Mouse (Mus musculus): ENCODE data around the gene Hps4. TPM values are rescaled to one million over a fixed set of nuclear protein-coding genes. Genes with fewer than 3 reads are reported as not detected.

Gene Hps4
- polyA plus RNA-seq, 1 experiment from 2014 or later = 30.2 TPM

GRCm38 (mm10) chr5:112299399-112299798, 43.5 kb upstream of the Hps4 start:
- no peak overlapping the region for H3K4me3 ChIP-seq (replicated peaks; ENCODE audit: low read length)
- H3K9me3 ChIP-seq (replicated peaks; ENCODE audit: control insufficient read depth, low read length) = no peaks in the 10 kb centered on the region
- H3K4me1 ChIP-seq (ENCODE audit: control insufficient read depth, insufficient read depth, low read length) = peaks cover 25% of the 10 kb centered on the region
- H3K27me3 ChIP-seq (ENCODE audit: control insufficient read depth, insufficient read depth, low read length) = no peaks in the 10 kb centered on the region
- H3K4me2 ChIP-seq (ENCODE audit: low read depth, low read length) = no peak overlapping the region
- H3K27ac ChIP-seq (ENCODE audit: low read length) = no peak overlapping the region
- 77% methylated on average over 4 of the region's 4 CpGs for WGBS
- no peak for ATAC-seq (ENCODE audit: insufficient read depth, low FRiP score)
- no peak overlapping the region for H3K9ac ChIP-seq (ENCODE audit: low read length)
- no peaks in the 10 kb centered on the region for H3K36me3 ChIP-seq (ENCODE audit: control insufficient read depth, insufficient read depth, low read length)

GRCm38 (mm10) chr5:112300112-112300511, 42.8 kb upstream of the Hps4 start:
- H3K27me3 ChIP-seq (ENCODE audit: control insufficient read depth, insufficient read depth, low read length) = no peaks in the 10 kb centered on the region
- peaks cover 25% of the 10 kb centered on the region for H3K4me1 ChIP-seq (ENCODE audit: control insufficient read depth, insufficient read depth, low read length)
- no peak overlapping the region for H3K4me2 ChIP-seq (ENCODE audit: low read depth, low read length)
- no peak for ATAC-seq (ENCODE audit: insufficient read depth, low FRiP score)
- WGBS = 83% methylated on average over 2 of the region's 2 CpGs
- no peak overlapping the region for H3K27ac ChIP-seq (ENCODE audit: low read length)
- no peak overlapping the region for H3K4me3 ChIP-seq (replicated peaks; ENCODE audit: low read length)
- no peaks in the 10 kb centered on the region for H3K36me3 ChIP-seq (ENCODE audit: control insufficient read depth, insufficient read depth, low read length)
- no peak overlapping the region for H3K9ac ChIP-seq (ENCODE audit: low read length)
- no peaks in the 10 kb centered on the region for H3K9me3 ChIP-seq (replicated peaks; ENCODE audit: control insufficient read depth, low read length)

- no peak overlapping the region for H3K9ac ChIP-seq (ENCODE audit: low read length)
- H3K4me3 ChIP-seq (replicated peaks; ENCODE audit: low read length) = no peak overlapping the region
- no peaks in the 10 kb centered on the region for H3K27me3 ChIP-seq (ENCODE audit: control insufficient read depth, insufficient read depth, low read length)
- no peaks in the 10 kb centered on the region for H3K9me3 ChIP-seq (replicated peaks; ENCODE audit: control insufficient read depth, low read length)
- no peak overlapping the region for H3K27ac ChIP-seq (ENCODE audit: low read length)
- ATAC-seq (ENCODE audit: insufficient read depth, low FRiP score) = no peak
- H3K4me1 ChIP-seq (ENCODE audit: control insufficient read depth, insufficient read depth, low read length) = peaks cover 25% of the 10 kb centered on the region
- no peaks in the 10 kb centered on the region for H3K36me3 ChIP-seq (ENCODE audit: control insufficient read depth, insufficient read depth, low read length)
- WGBS = 75% methylated on average over 6 of the region's 6 CpGs
- no peak overlapping the region for H3K4me2 ChIP-seq (ENCODE audit: low read depth, low read length)
Observed at GRCm38 (mm10) chr5:112300721-112301308, 42.1 kb upstream of the Hps4 start.

- peaks cover 23% of the 10 kb centered on the region for H3K4me1 ChIP-seq (ENCODE audit: control insufficient read depth, insufficient read depth, low read length)
- H3K36me3 ChIP-seq (ENCODE audit: control insufficient read depth, insufficient read depth, low read length) = no peaks in the 10 kb centered on the region
- no peak overlapping the region for H3K4me2 ChIP-seq (ENCODE audit: low read depth, low read length)
- H3K4me3 ChIP-seq (replicated peaks; ENCODE audit: low read length) = no peak overlapping the region
- H3K27ac ChIP-seq (ENCODE audit: low read length) = peak overlapping the region; percentile 48
- no peak for ATAC-seq (ENCODE audit: insufficient read depth, low FRiP score)
- no peaks in the 10 kb centered on the region for H3K27me3 ChIP-seq (ENCODE audit: control insufficient read depth, insufficient read depth, low read length)
- H3K9ac ChIP-seq (ENCODE audit: low read length) = no peak overlapping the region
- 86% methylated on average over 4 of the region's 4 CpGs for WGBS
- H3K9me3 ChIP-seq (replicated peaks; ENCODE audit: control insufficient read depth, low read length) = no peaks in the 10 kb centered on the region
Observed at GRCm38 (mm10) chr5:112301694-112302093, 41.2 kb upstream of the Hps4 start.

GRCm38 (mm10) chr5:112302310-112302709, 40.6 kb upstream of the Hps4 start:
- H3K4me2 ChIP-seq (ENCODE audit: low read depth, low read length) = no peak overlapping the region
- H3K9me3 ChIP-seq (replicated peaks; ENCODE audit: control insufficient read depth, low read length) = no peaks in the 10 kb centered on the region
- ATAC-seq (ENCODE audit: insufficient read depth, low FRiP score) = peak; percentile 89
- H3K27me3 ChIP-seq (ENCODE audit: control insufficient read depth, insufficient read depth, low read length) = no peaks in the 10 kb centered on the region
- no peak overlapping the region for H3K4me3 ChIP-seq (replicated peaks; ENCODE audit: low read length)
- 55% methylated on average over 5 of the region's 5 CpGs for WGBS
- no peaks in the 10 kb centered on the region for H3K36me3 ChIP-seq (ENCODE audit: control insufficient read depth, insufficient read depth, low read length)
- peak overlapping the region; percentile 78 for H3K27ac ChIP-seq (ENCODE audit: low read length)
- H3K4me1 ChIP-seq (ENCODE audit: control insufficient read depth, insufficient read depth, low read length) = peaks cover 18% of the 10 kb centered on the region
- peak overlapping the region; percentile 15; the same call in 1 of the 2 replicates for H3K9ac ChIP-seq (ENCODE audit: low read length)

GRCm38 (mm10) chr5:112305842-112306241, 37.0 kb upstream of the Hps4 start:
- H3K36me3 ChIP-seq (ENCODE audit: control insufficient read depth, insufficient read depth, low read length) = peaks cover 16% of the 10 kb centered on the region; the same call in 1 of the 2 replicates
- H3K27me3 ChIP-seq (ENCODE audit: control insufficient read depth, insufficient read depth, low read length) = no peaks in the 10 kb centered on the region
- no peak overlapping the region for H3K4me2 ChIP-seq (ENCODE audit: low read depth, low read length)
- ATAC-seq (ENCODE audit: insufficient read depth, low FRiP score) = no peak
- no peak overlapping the region for H3K4me3 ChIP-seq (replicated peaks; ENCODE audit: low read length)
- no peak overlapping the region for H3K9ac ChIP-seq (ENCODE audit: low read length)
- H3K9me3 ChIP-seq (replicated peaks; ENCODE audit: control insufficient read depth, low read length) = no peaks in the 10 kb centered on the region
- WGBS = 78% methylated on average over 5 of the region's 5 CpGs
- H3K27ac ChIP-seq (ENCODE audit: low read length) = no peak overlapping the region
- H3K4me1 ChIP-seq (ENCODE audit: control insufficient read depth, insufficient read depth, low read length) = peaks cover 12% of the 10 kb centered on the region; the same call in 1 of the 2 replicates

GRCm38 (mm10) chr5:112313222-112313885, 29.5 kb upstream of the Hps4 start:
- ATAC-seq (ENCODE audit: insufficient read depth, low FRiP score) = no peak
- H3K9ac ChIP-seq (ENCODE audit: low read length) = no peak overlapping the region
- no peak overlapping the region for H3K27ac ChIP-seq (ENCODE audit: low read length)
- peaks cover 15% of the 10 kb centered on the region; the same call in 1 of the 2 replicates for H3K36me3 ChIP-seq (ENCODE audit: control insufficient read depth, insufficient read depth, low read length)
- no peak overlapping the region for H3K4me3 ChIP-seq (replicated peaks; ENCODE audit: low read length)
- no peaks in the 10 kb centered on the region for H3K27me3 ChIP-seq (ENCODE audit: control insufficient read depth, insufficient read depth, low read length)
- no peak overlapping the region for H3K4me2 ChIP-seq (ENCODE audit: low read depth, low read length)
- H3K9me3 ChIP-seq (replicated peaks; ENCODE audit: control insufficient read depth, low read length) = no peaks in the 10 kb centered on the region
- H3K4me1 ChIP-seq (ENCODE audit: control insufficient read depth, insufficient read depth, low read length) = no peaks in the 10 kb centered on the region
- 78% methylated on average over 11 of the region's 11 CpGs for WGBS

GRCm38 (mm10) chr5:112316468-112316867, 26.4 kb upstream of the Hps4 start:
- Histone ChIP-seq H3K9ac (ENCODE audit: low read length) (no peak overlapping the region), H3K9me3 (replicated peaks; ENCODE audit: control insufficient read depth, low read length) (no peaks in the 10 kb centered on the region), H3K4me2 (ENCODE audit: low read depth, low read length) (no peak overlapping the region), H3K4me3 (replicated peaks; ENCODE audit: low read length) (no peak overlapping the region), H3K27ac (ENCODE audit: low read length) (no peak overlapping the region), H3K36me3 (ENCODE audit: control insufficient read depth, insufficient read depth, low read length) (peaks cover 3% of the 10 kb centered on the region; the same call in 1 of the 2 replicates), H3K4me1 (ENCODE audit: control insufficient read depth, insufficient read depth, low read length) (no peaks in the 10 kb centered on the region), H3K27me3 (ENCODE audit: control insufficient read depth, insufficient read depth, low read length) (no peaks in the 10 kb centered on the region)
- WGBS = 78% methylated on average over 5 of the region's 5 CpGs
- ATAC-seq (ENCODE audit: insufficient read depth, low FRiP score) = no peak

GRCm38 (mm10) chr5:112317328-112317727, 25.6 kb upstream of the Hps4 start:
- WGBS = 31% methylated on average over 5 of the region's 5 CpGs
- peaks cover 3% of the 10 kb centered on the region; the same call in 1 of the 2 replicates for H3K36me3 ChIP-seq (ENCODE audit: control insufficient read depth, insufficient read depth, low read length)
- H3K9me3 ChIP-seq (replicated peaks; ENCODE audit: control insufficient read depth, low read length) = no peaks in the 10 kb centered on the region
- no peak overlapping the region for H3K9ac ChIP-seq (ENCODE audit: low read length)
- no peak overlapping the region for H3K27ac ChIP-seq (ENCODE audit: low read length)
- no peaks in the 10 kb centered on the region for H3K4me1 ChIP-seq (ENCODE audit: control insufficient read depth, insufficient read depth, low read length)
- H3K4me2 ChIP-seq (ENCODE audit: low read depth, low read length) = no peak overlapping the region
- H3K27me3 ChIP-seq (ENCODE audit: control insufficient read depth, insufficient read depth, low read length) = no peaks in the 10 kb centered on the region
- peak; percentile 18; the same call in 1 of the 2 replicates for ATAC-seq (ENCODE audit: insufficient read depth, low FRiP score)
- H3K4me3 ChIP-seq (replicated peaks; ENCODE audit: low read length) = no peak overlapping the region

Measured in stomach, embryonic 16.5 days (tissue).